Mouse (Mus musculus) brain, embryonic 18.5 days (tissue): Measurements from ENCODE around the gene Cenpt.
A peak's percentile ranks its signal among the peaks of the same experiment; 100 is the strongest.
"Not testable (repeated sequence)": the region's sequence is repeated elsewhere in the genome, so short reads cannot be mapped to it uniquely, and the experiment has no call there.

Experiments
- DNase-seq: peaks from one replicate; pipeline ENCODE4 v3.0.0-alpha.2; 2012; ENCODE audit warnings: low read depth, low spot score

The Cenpt gene

GRCm38 (mm10) chr8:105854715-105855216 is 1.7 kb upstream of the Cenpt start, which contains the start of gene Thap11:
Thap11 (plus strand) TSS chr8:105855132.
- peak; percentile 88 for DNase-seq

GRCm38 (mm10) chr8:105854303-105854702 is 1.2 kb upstream of the Cenpt start:
- DNase-seq = no peak

- DNase-seq = no peak
Observed at GRCm38 (mm10) chr8:105852146-105852729, 840 bp downstream of the Cenpt start.

- peak; percentile 88 for DNase-seq
Observed at GRCm38 (mm10) chr8:105851651-105852143, 1.4 kb downstream of the Cenpt start.

- no peak for DNase-seq
Observed at GRCm38 (mm10) chr8:105850611-105851010, 2.5 kb downstream of the Cenpt start.

GRCm38 (mm10) chr8:105850014-105850413 is 3.1 kb downstream of the Cenpt start:
- no peak for DNase-seq

- DNase-seq = no peak
Observed at GRCm38 (mm10) chr8:105846678-105847077, 6.4 kb downstream of the Cenpt start.

GRCm38 (mm10) chr8:105839209-105839608 is 13.9 kb downstream of the Cenpt start:
- DNase-seq = no peak

- no peak for DNase-seq
Observed at GRCm38 (mm10) chr8:105836991-105837390, 16.1 kb downstream of the Cenpt start.

GRCm38 (mm10) chr8:105835318-105835717 is 17.8 kb downstream of the Cenpt start:
- no peak for DNase-seq

GRCm38 (mm10) chr8:105833740-105834139 is 19.3 kb downstream of the Cenpt start:
- not testable (repeated sequence) for DNase-seq

- DNase-seq = peak; percentile 99
Observed at GRCm38 (mm10) chr8:105826861-105827848, 25.9 kb downstream of the Cenpt start, which contains the start of the genes Ranbp10 and Tsnaxip1. Ranbp10 (minus strand) TSS chr8:105827350. Tsnaxip1 (plus strand) TSS chr8:105827731.

GRCm38 (mm10) chr8:105826379-105826778 is 26.7 kb downstream of the Cenpt start:
- no peak for DNase-seq

GRCm38 (mm10) chr8:105825506-105825905 is 27.6 kb downstream of the Cenpt start:
- DNase-seq = no peak

- DNase-seq = no peak
Observed at GRCm38 (mm10) chr8:105820925-105821324, 32.2 kb downstream of the Cenpt start.

GRCm38 (mm10) chr8:105819659-105820058 is 33.4 kb downstream of the Cenpt start:
- no peak for DNase-seq

GRCm38 (mm10) chr8:105813241-105813640 is 39.8 kb downstream of the Cenpt start:
- no peak for DNase-seq

GRCm38 (mm10) chr8:105812511-105812910 is 40.6 kb downstream of the Cenpt start:
- no peak for DNase-seq

GRCm38 (mm10) chr8:105811543-105811942 is 41.5 kb downstream of the Cenpt start:
- DNase-seq = no peak

GRCm38 (mm10) chr8:105811061-105811460 is 42.0 kb downstream of the Cenpt start:
- DNase-seq = no peak

GRCm38 (mm10) chr8:105810245-105810786 is 42.8 kb downstream of the Cenpt start:
- no peak for DNase-seq

GRCm38 (mm10) chr8:105808480-105808879 is 44.6 kb downstream of the Cenpt start:
- DNase-seq = no peak
